In genomic region chr1:194671783-194672524, GRCm38 (mm10) we compare ENCODE assay signal across 13 mouse cellular contexts. TPM values are rescaled to one million over a fixed set of nuclear protein-coding genes. Genes with fewer than 3 reads are reported as not detected.
A peak's percentile ranks its signal among the peaks of the same experiment; 100 is the strongest.
DNase-seq lines count a peak whose midpoint lies in the region; ATAC-seq and TF ChIP-seq lines count a peak whose summit lies in the region.
"Had no signal": no experiment of that assay in that cellular context is flagged by ENCODE, and none has a peak within 500 bp of the region (broad histone marks: within the 10 kb centered on the region; RNA-seq: fewer than 3 reads in every experiment).

No protein-coding gene starts in this region.

- TF ChIP-seq EP300 in CH12.LX (IDR thresholded peaks at IDR 0.05; ENCODE audit: low read length) = no peak

- ATAC-seq in erythroblast, adult 5-6 weeks (replicated peaks; ENCODE audit: low FRiP score, poor library complexity, severe bottlenecking) = 0 out of 2 replicates have a peak, but pooled peaks have one; percentile 16
- peak; percentile 47 for ATAC-seq in megakaryocyte progenitor cell, adult 5-6 weeks (replicated peaks; ENCODE audit: poor library complexity)
- no peak for ATAC-seq in CD4-positive, CD25-positive, alpha-beta regulatory T cell, adult 4 months

- peaks cover 0 to 6% of the 10 kb centered on the region in 2 experiments; a peak in 1 of 4 replicates for H3K4me1 ChIP-seq in CH12.LX (ENCODE audit: control insufficient read depth in 1 of 2, insufficient read depth in 2 of 2)
- H3K4me1 ChIP-seq: lung, embryonic 15.5 days had no signal

- H3K9ac ChIP-seq in CH12.LX (ENCODE audit: insufficient read depth, low read depth) = no peak overlapping the region
- H3K9ac ChIP-seq: lung, embryonic 15.5 days had no signal

- H3K4me2 ChIP-seq in CH12.LX (ENCODE audit: insufficient read depth, low read depth, poor library complexity, severe bottlenecking) = no peak overlapping the region
- H3K4me2 ChIP-seq: lung, embryonic 15.5 days had no signal

- in situ Hi-C loops in CH12.LX (cut with MboI; ENCODE audit: low pct_ligation_motif_present, low pct_unique_long_range_greater_than_20kb, low sequenced_read_pairs) = no loop called here

- no peak overlapping the region for H3K4me3 ChIP-seq in CH12.LX (replicated peaks in 1 of 3; ENCODE audit: low read depth in 2 of 3, low read length in 2 of 3, poor library complexity in 1 of 3)
- H3K4me3 ChIP-seq: lung, embryonic 15.5 days had no signal

- no peak for TF ChIP-seq RAD21 in CH12.LX (IDR thresholded peaks at IDR 0.05; ENCODE audit: low read depth, low read length)

- H3K27me3 ChIP-seq in CH12.LX (replicated peaks) = no peaks in the 10 kb centered on the region
- H3K27me3 ChIP-seq: lung, embryonic 15.5 days had no signal

- no peak for TF ChIP-seq POLR2A in CH12.LX (IDR thresholded peaks at IDR 0.05; ENCODE audit: low read depth, low read length)

- dilution Hi-C loops in CH12.LX (cut with MboI; ENCODE audit: extremely low pct_ligation_motif_present, extremely low pct_unique_long_range_greater_than_20kb, low sequenced_read_pairs) = no loop called here

- H3K9me3 ChIP-seq in CH12.LX (replicated peaks; ENCODE audit: low read length) = no peaks in the 10 kb centered on the region
- H3K9me3 ChIP-seq: lung, embryonic 15.5 days had no signal

- no peaks in the 10 kb centered on the region for H3K36me3 ChIP-seq in CH12.LX (replicated peaks in 1 of 2; ENCODE audit: control insufficient read depth in 1 of 2, insufficient read depth in 1 of 2, low read length in 1 of 2)
- H3K36me3 ChIP-seq: lung, embryonic 15.5 days had no signal

- no peaks in the 10 kb centered on the region for H3K79me2 ChIP-seq in CH12.LX (replicated peaks; ENCODE audit: control insufficient read depth, extremely low read depth, insufficient read depth, poor library complexity, severe bottlenecking)

- TF ChIP-seq CTCF in CH12.LX (conservative IDR thresholded peaks at IDR 0.05 in 1 of 2, IDR thresholded peaks at IDR 0.05 in 1 of 2; ENCODE audit: low read depth in 2 of 2, low read length in 2 of 2) = no peak

- peak; percentile 33 for DNase-seq in kidney, postnatal 14 days
- DNase-seq in kidney, adult 18-20 months = no peak
- DNase-seq in CH12.LX (ENCODE audit: extremely low read depth) = peak; percentile 19
- DNase-seq in urinary bladder, postnatal 4 days (ENCODE audit: low spot score in 2 of 2) = no peak
- no peak for DNase-seq in thymus, postnatal 10 days (ENCODE audit: low spot score in 2 of 2)
- DNase-seq: cerebellum, adult 8-10 months; heart, postnatal 14 days; midbrain, embryonic 14.5 days; thymus, postnatal 25 days had no signal

- no peak overlapping the region for H3K27ac ChIP-seq in CH12.LX (ENCODE audit: insufficient read depth, low read depth)
- H3K27ac ChIP-seq: lung, embryonic 15.5 days had no signal

TF ChIP-seq in CH12.LX, 34 proteins besides CTCF, POLR2A, EP300 and RAD21:
- TF ChIP-seq E2F4 (IDR thresholded peaks at IDR 0.05; ENCODE audit: insufficient replicate concordance, low read depth, low read length) (no peak), JUND (conservative IDR thresholded peaks at IDR 0.05; ENCODE audit: low read depth, low read length) (no peak), USF2 (conservative IDR thresholded peaks at IDR 0.05; ENCODE audit: low read depth, low read length) (no peak), ZNF384 (IDR thresholded peaks at IDR 0.05; ENCODE audit: low read depth, low read length) (no peak), POLR2AphosphoS2 (IDR thresholded peaks at IDR 0.05; ENCODE audit: low read depth, low read length) (no peak), MYC (IDR thresholded peaks at IDR 0.05; ENCODE audit: low read depth, low read length) (no peak), ZMIZ1 (IDR thresholded peaks at IDR 0.05; ENCODE audit: low read depth, low read length) (no peak), NRF1 (IDR thresholded peaks at IDR 0.05; ENCODE audit: low read depth, low read length) (no peak), KAT2A (IDR thresholded peaks at IDR 0.05; ENCODE audit: insufficient replicate concordance, low read length) (no peak), JUN (IDR thresholded peaks at IDR 0.05; ENCODE audit: insufficient read depth, low read depth, low read length) (no peak)

RNA-seq across cellular contexts. Expression of gene Plxna2, which starts 53.9 kb away (rescaled TPM):
- total RNA-seq in CH12.LX (2012; rRNA removed) = 0.04 and 0.13 TPM in 2 replicates
- total RNA-seq in CH12.LX (2014; rRNA removed) = 0.05 TPM in 2 replicates
- polyA plus RNA-seq in CH12.LX (2012; ENCODE audit: insufficient read length, low read depth) = 0.04 and 0.16 TPM in 2 replicates
- 1.3 TPM in 1 of 2 replicates, not detected in the other for total RNA-seq in erythroblast, adult 5-6 weeks (2015; ENCODE audit: low replicate concordance)
- 0.09 TPM in 1 of 2 replicates, not detected in the other for total RNA-seq in erythroblast, adult 5-6 weeks (2017; ENCODE audit: low replicate concordance)
- 0.39 and 0.72 TPM in 2 replicates for total RNA-seq in megakaryocyte progenitor cell, adult 5-6 weeks (2015)
- 0.17 and 0.34 TPM in 2 replicates for total RNA-seq in megakaryocyte progenitor cell, adult 5-6 weeks (2017)
- polyA plus RNA-seq in CD4-positive, CD25-positive, alpha-beta regulatory T cell, adult 4 months (2017; shearing (Covaris generic)) = not detected

Comparison
In these comparisons a context has a peak if more than half of its experiments do, and no peak if none do; other contexts are left out.
1. DNase-seq: peak in kidney, postnatal 14 days (single experiment) and CH12.LX (single experiment); none in kidney, adult 18-20 months (single experiment), urinary bladder, postnatal 4 days (0 of 2) and thymus, postnatal 10 days (0 of 2).